Comparison of ENCODE assay signal across 27 mouse cellular contexts in the genomic region with DNA sequence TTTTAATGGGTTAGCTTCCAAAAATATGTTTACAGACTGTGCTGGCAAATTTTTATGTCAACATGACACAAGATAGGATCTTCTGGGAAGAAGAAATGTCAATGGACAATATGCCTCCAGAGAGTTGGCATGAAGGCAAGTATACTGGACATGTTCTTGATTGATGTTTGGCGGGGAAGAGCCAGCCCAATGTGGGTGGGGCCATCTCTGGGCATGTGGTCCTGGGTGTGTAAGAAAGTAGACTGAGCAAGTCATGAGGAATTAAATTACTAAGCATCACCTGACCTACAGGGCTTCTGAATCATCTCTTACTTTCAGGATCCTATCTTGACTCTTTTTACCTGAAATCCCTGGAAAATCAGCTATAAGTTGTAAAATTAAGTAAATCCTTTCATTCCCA.
"Had no signal": no experiment of that assay in that cellular context is flagged by ENCODE, and none has a peak within 500 bp of the region (broad histone marks: within the 10 kb centered on the region; RNA-seq: fewer than 3 reads in every experiment).

No protein-coding gene starts in this region.

- H3K27me3 ChIP-seq: heart, embryonic 13.5 days; heart, embryonic 15.5 days; hindbrain, embryonic 12.5 days; intestine, embryonic 15.5 days; limb, embryonic 12.5 days; liver, embryonic 13.5 days; liver, embryonic 15.5 days had no signal

- H3K4me2 ChIP-seq: heart, embryonic 11.5 days; heart, embryonic 13.5 days; heart, embryonic 15.5 days; hindbrain, embryonic 12.5 days; hindbrain, embryonic 14.5 days; intestine, embryonic 15.5 days; limb, embryonic 12.5 days; liver, embryonic 13.5 days; liver, embryonic 15.5 days had no signal

- ATAC-seq: hindbrain, embryonic 16.5 days; inflammation-experienced regulatory T-cells, adult 6 months; intestine, embryonic 15.5 days; intestine, postnatal 0 days had no signal

- DNase-seq: gastrocnemius, postnatal 14 days; gastrocnemius, postnatal 36 days; heart, adult 11 months; heart, adult 2 months; heart, postnatal 14 days; heart, postnatal 36 days; kidney, adult 18-20 months; kidney, adult 8-10 months; kidney, postnatal 10 days; kidney, postnatal 25 days; kidney, postnatal 4 days; liver; liver, embryonic 13.5 days had no signal

- H3K36me3 ChIP-seq: heart, embryonic 13.5 days; heart, embryonic 15.5 days; hindbrain, embryonic 12.5 days; intestine, embryonic 15.5 days; limb, embryonic 10.5 days; limb, embryonic 12.5 days; liver, embryonic 13.5 days; liver, embryonic 15.5 days had no signal

- H3K4me3 ChIP-seq: heart, adult 2 months; heart, embryonic 13.5 days; heart, embryonic 15.5 days; hindbrain, embryonic 12.5 days; intestine, embryonic 15.5 days; layer of hippocampus, adult 2 months; left cerebral cortex, adult 2 months; limb, embryonic 10.5 days; limb, embryonic 12.5 days; liver, embryonic 13.5 days; liver, embryonic 15.5 days had no signal

- H3K9me3 ChIP-seq: heart, embryonic 13.5 days; heart, embryonic 15.5 days; hindbrain, embryonic 12.5 days; intestine, embryonic 15.5 days; limb, embryonic 10.5 days; limb, embryonic 12.5 days; liver, embryonic 13.5 days; liver, embryonic 15.5 days had no signal

- H3K27ac ChIP-seq: heart, adult 2 months; heart, embryonic 13.5 days; heart, embryonic 15.5 days; hindbrain, embryonic 12.5 days; hindbrain, embryonic 14.5 days; intestine, embryonic 15.5 days; layer of hippocampus, adult 2 months; left cerebral cortex, adult 2 months; limb, embryonic 10.5 days; limb, embryonic 12.5 days; liver, embryonic 13.5 days; liver, embryonic 15.5 days had no signal

- H3K4me1 ChIP-seq: heart, embryonic 13.5 days; heart, embryonic 15.5 days; hindbrain, embryonic 12.5 days; intestine, embryonic 15.5 days; limb, embryonic 10.5 days; limb, embryonic 12.5 days; liver, embryonic 13.5 days; liver, embryonic 15.5 days had no signal

- H3K9ac ChIP-seq: heart, embryonic 13.5 days; heart, embryonic 15.5 days; hindbrain, embryonic 12.5 days; hindbrain, embryonic 14.5 days; intestine, embryonic 15.5 days; limb, embryonic 12.5 days; liver, embryonic 13.5 days; liver, embryonic 15.5 days had no signal
